Mouse (Mus musculus) thymus, adult 18-20 months (tissue): ENCODE results near the gene Mgme1.

Source experiments
- DNase-seq, 2 experiments: peaks; one replicate each; pipeline ENCODE4 v3.0.0; 2022; ENCODE audit warnings: mixed read lengths in 2 of 2

Gene Mgme1

GRCm38 (mm10) chr2:144270507-144271420, at the start of gene Mgme1, which contains the start of gene Snx5:
TSS of gene Mgme1 (plus strand) at chr2:144270663.
TSS of gene Snx5 (minus strand) at chr2:144270906.
- peak; percentile 88 to 91 for DNase-seq

- no peak for DNase-seq
Measured at GRCm38 (mm10) chr2:144224351-144224750, 46.1 kb upstream of the Mgme1 start.

DNA sequence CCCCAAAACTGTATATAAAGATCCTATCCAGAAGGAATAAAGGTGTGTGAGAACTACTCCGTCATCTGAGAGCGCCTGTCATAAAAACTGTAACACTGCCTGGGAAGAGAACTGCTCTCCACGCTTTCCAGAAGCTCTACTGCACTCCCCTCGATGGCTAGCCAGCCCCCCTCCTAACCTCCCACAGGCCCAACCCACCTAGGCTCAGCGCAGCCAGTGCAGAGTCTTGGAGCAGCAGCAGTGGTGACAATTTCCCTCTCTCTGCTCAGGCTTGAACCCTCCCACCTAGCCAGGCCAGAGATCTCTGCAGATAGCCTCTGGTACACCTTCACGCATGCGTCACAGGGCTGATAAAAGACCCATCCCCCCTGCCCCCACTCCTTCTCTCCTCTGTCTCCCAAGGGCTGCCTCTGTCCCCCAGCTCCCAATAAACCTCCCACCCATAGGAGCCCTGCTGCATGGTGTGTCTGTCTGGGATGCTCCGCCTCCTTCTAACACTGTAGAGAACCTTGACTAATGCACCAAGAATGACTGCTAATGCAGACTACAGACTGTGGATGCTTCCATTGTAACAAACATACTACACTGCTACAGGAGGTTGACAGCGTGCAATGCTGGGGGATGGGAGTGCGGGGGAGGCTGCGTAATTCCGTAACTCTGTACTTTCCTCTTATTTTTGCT, 43.4 kb upstream of the Mgme1 start:
- no peak for DNase-seq

GRCm38 (mm10) chr2:144228521-144229346, 41.7 kb upstream of the Mgme1 start:
- DNase-seq = peak; percentile 34 to 67

DNA sequence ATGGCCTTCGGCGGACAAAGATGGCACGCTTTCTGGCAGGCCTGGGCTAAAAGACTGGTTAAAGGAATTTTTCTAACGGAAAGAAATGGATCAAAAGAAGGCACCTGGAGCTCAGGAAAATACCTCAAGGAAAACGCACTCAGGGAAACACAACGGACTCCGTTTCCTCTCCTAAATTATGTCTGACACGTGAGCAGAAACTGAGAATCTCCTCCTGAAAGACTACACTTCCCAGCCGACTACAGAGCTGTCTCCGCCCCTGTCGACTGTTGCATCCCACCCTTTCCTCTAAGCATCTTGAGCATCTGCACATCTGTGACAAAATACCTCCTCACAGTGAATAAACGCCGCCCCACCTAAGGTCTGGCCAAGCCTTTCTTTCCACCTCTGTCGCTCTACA, 40.8 kb upstream of the Mgme1 start:
- DNase-seq = no peak

DNA sequence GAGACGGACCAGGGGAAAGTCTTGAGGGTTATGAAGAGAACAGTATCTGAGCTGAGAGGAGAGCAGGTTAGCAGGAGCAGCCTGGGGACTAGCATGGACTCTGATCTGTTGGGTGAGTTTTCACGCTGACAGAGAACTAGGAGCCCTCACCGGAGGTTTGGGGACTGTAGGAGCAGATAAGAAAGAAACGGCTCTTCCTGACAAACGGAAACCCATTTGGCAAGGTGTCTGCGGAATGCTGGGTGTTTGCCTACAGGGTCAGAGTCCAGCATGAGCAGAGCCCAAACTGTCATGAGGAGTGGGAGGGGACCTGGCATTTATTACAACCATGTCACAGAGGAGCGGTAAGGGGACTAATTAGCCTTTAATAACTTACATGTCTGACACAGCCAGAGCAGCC, 40.0 kb upstream of the Mgme1 start:
- DNase-seq = no peak

GRCm38 (mm10) chr2:144231115-144231514, 39.3 kb upstream of the Mgme1 start:
- no peak for DNase-seq

- no peak for DNase-seq
Measured at GRCm38 (mm10) chr2:144233534-144233933, 36.9 kb upstream of the Mgme1 start.

DNA sequence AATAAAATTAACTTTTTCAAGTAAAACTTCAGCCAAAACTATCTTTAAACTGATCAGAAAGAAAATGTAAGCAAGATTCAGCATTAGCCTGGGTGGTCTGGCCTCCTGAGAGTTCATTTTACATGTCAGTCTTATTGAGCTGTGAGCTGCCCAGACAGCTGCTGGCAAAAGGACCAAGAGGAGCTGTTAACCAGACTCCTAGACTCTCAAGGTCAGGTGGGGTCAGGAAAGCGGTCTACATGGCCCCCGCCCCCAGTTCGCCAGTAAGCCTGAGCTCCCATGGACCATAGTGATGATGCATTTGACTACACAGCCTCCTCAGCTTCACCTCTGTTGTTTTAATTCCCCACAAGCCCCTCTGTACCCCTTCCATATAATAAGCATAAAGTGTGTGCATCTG, 34.7 kb upstream of the Mgme1 start:
- no peak for DNase-seq

GRCm38 (mm10) chr2:144236791-144237584, 33.5 kb upstream of the Mgme1 start:
- no peak for DNase-seq

- no peak for DNase-seq
Measured at GRCm38 (mm10) chr2:144238341-144238740, 32.1 kb upstream of the Mgme1 start.

GRCm38 (mm10) chr2:144239318-144239717, 31.1 kb upstream of the Mgme1 start:
- no peak for DNase-seq

- DNase-seq = no peak
Measured at GRCm38 (mm10) chr2:144240095-144240899, 30.2 kb upstream of the Mgme1 start.

DNA sequence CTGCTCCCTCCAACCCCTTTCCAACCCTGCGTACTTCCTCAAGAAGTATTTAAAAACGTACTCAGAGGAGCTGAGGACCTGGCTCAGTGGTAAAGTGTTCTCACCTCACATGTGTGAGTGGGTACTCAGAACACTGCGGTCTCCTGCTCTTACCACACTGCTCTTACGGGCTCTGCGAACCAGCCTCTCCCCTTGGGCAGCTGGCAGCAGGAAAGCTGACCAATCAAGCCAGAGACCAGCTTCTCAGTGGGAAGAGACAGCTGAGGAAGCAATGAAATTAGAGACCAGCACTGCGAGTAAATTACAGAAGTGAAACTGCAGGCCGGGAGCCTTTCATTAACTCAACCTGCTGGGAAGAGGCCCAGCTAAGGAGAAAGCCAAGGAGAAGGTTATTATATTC, 25.0 kb upstream of the Mgme1 start:
- DNase-seq = no peak

DNA sequence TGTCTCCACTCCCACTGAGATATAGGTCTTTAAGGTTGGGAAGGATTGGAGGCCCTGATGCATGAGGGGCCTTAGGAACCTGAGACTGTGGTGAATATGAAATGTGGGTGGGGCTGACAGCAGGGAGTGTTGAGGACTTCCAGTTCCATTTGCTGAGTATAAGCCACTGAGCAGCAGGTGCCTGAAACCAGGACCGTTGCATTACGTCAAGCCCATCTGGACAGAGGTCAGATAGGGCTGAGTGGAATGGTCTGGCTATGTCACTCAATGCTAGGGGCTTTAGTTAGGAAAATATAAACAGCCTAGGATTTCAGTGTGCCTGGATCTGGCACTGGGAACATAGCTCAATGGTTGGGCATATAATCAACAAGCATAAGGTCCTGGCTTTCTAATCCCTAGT, 24.2 kb upstream of the Mgme1 start:
- DNase-seq = no peak

DNA sequence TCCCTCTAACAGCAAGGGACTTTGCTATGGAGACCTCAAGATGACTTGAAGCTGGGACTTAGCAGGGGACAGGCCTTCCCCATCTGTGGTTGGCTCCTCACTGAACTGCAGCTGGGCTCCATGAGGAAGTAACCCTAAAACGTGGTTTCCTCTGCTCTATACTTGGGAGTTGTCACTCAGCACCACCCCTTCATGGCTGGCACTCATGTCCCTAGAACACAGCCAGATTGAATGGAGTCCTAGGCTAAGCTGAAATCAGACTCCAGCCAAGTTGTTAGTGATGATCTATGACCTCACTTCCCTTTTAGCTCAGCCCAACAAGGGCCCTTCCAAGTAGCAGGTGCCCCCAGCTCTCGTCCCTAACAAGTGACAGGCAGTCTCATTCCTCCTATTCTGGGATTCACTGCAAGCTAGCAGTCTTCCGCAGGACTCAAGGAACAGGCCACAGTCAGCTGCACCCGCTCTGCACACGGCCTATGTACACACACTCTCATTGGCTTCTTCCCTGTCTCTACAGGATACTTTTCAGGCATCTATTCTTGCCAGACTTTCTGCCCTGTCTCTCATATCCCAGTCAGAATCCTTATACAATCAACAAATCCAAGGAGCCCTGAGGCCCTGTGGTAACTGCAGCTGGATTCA, 23.0 kb upstream of the Mgme1 start:
- no peak for DNase-seq

DNA sequence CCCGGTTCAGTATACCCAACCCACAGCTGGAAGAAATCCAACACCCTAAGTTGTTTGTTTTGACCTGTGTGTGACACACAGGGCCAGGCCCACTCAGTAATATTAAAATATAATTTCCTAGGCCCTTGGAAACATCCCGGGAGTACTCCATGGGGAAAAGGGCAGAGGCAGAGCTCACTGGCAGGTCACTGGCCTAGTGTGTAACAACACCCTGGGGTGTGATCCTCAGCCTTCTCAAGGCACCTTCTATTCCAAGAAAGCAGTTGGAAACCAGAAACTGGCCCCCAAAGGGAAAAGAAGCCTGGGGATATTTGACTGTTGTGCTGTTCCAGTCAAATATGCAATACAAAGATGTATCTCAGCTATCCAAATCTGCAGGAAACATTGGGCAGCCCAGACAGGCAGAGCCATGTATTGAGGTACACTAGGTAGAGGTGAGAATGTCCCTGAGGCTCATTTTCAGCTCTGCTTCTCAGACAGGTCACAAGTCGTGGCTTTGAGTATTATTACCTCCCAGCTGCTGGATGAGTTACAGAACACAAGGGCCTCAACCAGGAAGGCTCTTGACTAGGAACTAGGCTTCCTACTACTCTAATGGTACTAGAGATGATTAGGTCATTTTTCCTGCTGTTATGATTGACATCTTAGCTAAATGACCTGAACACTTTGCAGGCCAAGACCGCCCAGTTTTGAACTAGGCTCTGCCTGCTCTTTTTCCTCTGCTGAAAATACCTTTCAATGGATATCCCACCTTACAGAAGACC, 21.7 kb upstream of the Mgme1 start:
- no peak for DNase-seq

- DNase-seq = no peak
Measured at GRCm38 (mm10) chr2:144250111-144250510, 20.4 kb upstream of the Mgme1 start.

- no peak for DNase-seq
Measured at GRCm38 (mm10) chr2:144262837-144263236, 7.6 kb upstream of the Mgme1 start.
